Mouse (Mus musculus): ENCODE data around the gene Ruvbl1.

DNA sequence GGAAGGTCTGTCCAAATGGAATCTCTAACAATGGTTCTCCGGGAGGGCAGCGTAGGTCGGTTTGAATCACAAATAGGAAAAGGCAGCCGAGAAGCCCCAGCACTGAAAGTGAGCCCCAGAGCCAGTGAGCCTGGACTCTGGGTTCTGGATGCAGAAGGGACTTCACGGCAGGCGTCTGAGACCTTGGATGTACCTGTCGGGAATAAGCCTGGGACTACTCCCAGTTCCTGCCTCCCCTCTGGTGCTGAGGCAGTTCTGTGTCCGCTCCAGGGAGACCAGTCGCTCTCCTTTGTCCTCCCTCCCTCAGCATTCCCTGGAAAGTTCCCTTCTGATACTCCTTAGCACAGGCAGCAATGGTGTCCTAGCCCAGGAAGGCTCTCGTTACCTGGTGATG lies 80.2 kb downstream of the Ruvbl1 start:
- no peak for TF ChIP-seq CTCF (IDR thresholded peaks at IDR 0.05; ENCODE audit: low read depth)
- TF ChIP-seq EP300 (IDR thresholded peaks at IDR 0.05; ENCODE audit: low read depth), result no peak

All from liver, embryonic 14.5 days (tissue).